Comparison of ENCODE assay signal across 9 mouse cellular contexts in genomic region chrX:98148531-98149342, GRCm38 (mm10). TPM values are rescaled to one million over a fixed set of nuclear protein-coding genes. Genes with fewer than 3 reads are reported as not detected.
DNase-seq lines count a peak whose midpoint lies in the region; ATAC-seq and TF ChIP-seq lines count a peak whose summit lies in the region.
"Had no signal": no experiment of that assay in that cellular context is flagged by ENCODE, and none has a peak within 500 bp of the region (broad histone marks: within the 10 kb centered on the region; RNA-seq: fewer than 3 reads in every experiment).

TSS of gene Ar (plus strand) at chrX:98148769.

- peak; percentile 82 for ATAC-seq in granulocyte monocyte progenitor cell, adult 5-6 weeks (replicated peaks; ENCODE audit: poor library complexity, severe bottlenecking)
- peak; percentile 68 for ATAC-seq in inflammation-experienced regulatory T-cells, adult 6 months
- no peak for ATAC-seq in liver, embryonic 11.5 days (replicated peaks; ENCODE audit: low FRiP score)

- H3K9ac ChIP-seq in liver, embryonic 11.5 days (ENCODE audit: low read depth, low read length): no peak within 1 kb of the TSS

- DNase-seq in layer of hippocampus, postnatal 25 days (ENCODE audit: extremely low spot score in 1 of 2, low spot score in 1 of 2): no peak
- no peak for DNase-seq in layer of hippocampus, adult 9-11 months
- DNase-seq in liver, embryonic 11.5 days (ENCODE audit: low spot score): peak; percentile 31
- DNase-seq in urinary bladder, postnatal 4 days (ENCODE audit: low spot score in 2 of 2): peak; percentile 19 to 63

- H3K27ac ChIP-seq in brown adipose tissue, adult 24 weeks (replicated peaks; ENCODE audit: low read depth, low read length): no peak within 1 kb of the TSS
- H3K27ac ChIP-seq in liver, embryonic 11.5 days (ENCODE audit: low read depth, low read length): no peak within 1 kb of the TSS

- no peaks in the 10 kb centered on the region for H3K36me3 ChIP-seq in liver, embryonic 11.5 days (ENCODE audit: control insufficient read depth, insufficient read depth, low read length)
- H3K36me3 ChIP-seq in myocyte (ENCODE audit: control insufficient read depth, insufficient read depth): no peaks in the 10 kb centered on the region
- H3K36me3 ChIP-seq: G1E had no signal

- peaks cover 47% of the 10 kb centered on the region for H3K27me3 ChIP-seq in liver, embryonic 11.5 days (replicated peaks; ENCODE audit: control insufficient read depth, insufficient read depth, low read length)
- H3K27me3 ChIP-seq in myocyte (ENCODE audit: control insufficient read depth, insufficient read depth, insufficient read length): no peaks in the 10 kb centered on the region

- H3K4me1 ChIP-seq in brown adipose tissue, adult 24 weeks (ENCODE audit: control insufficient read depth, insufficient read depth, insufficient read length, low read length): no peaks in the 10 kb centered on the region
- H3K4me1 ChIP-seq in liver, embryonic 11.5 days (replicated peaks; ENCODE audit: control insufficient read depth, insufficient read depth, low read length): no peaks in the 10 kb centered on the region

- peaks cover 11% of the 10 kb centered on the region for H3K79me2 ChIP-seq in myocyte (ENCODE audit: control insufficient read depth, insufficient read depth)

- TF ChIP-seq POLR2A in myocyte (IDR thresholded peaks at IDR 0.05; ENCODE audit: insufficient read length, low read depth): no peak

- 25% methylated on average over 27 of the region's 27 CpGs for WGBS in liver, embryonic 11.5 days

- H3K9me3 ChIP-seq in liver, embryonic 11.5 days (ENCODE audit: control insufficient read depth, low read length): no peaks in the 10 kb centered on the region

- H3K4me3 ChIP-seq in brown adipose tissue, adult 24 weeks (ENCODE audit: insufficient read depth, low read depth, low read length): peak within 1 kb of the TSS; percentile 65
- peak within 1 kb of the TSS; percentile 35 for H3K4me3 ChIP-seq in liver, embryonic 11.5 days (ENCODE audit: low read depth, low read length)
- peak within 1 kb of the TSS; percentile 36 for H3K4me3 ChIP-seq in myocyte

- peak within 1 kb of the TSS; percentile 51 for H3K4me2 ChIP-seq in liver, embryonic 11.5 days
- H3K4me2 ChIP-seq in myocyte (ENCODE audit: low read depth): peak within 1 kb of the TSS; percentile 78

- H3ac ChIP-seq in myocyte (ENCODE audit: control insufficient read depth, insufficient read length): no peak within 1 kb of the TSS

TF ChIP-seq in myocyte, 11 proteins besides CTCF, POLR2A, EP300 and RAD21:
- TF ChIP-seq SRF (IDR thresholded peaks at IDR 0.05; ENCODE audit: control insufficient read depth, insufficient read length, low read depth) (no peak), E2F4 (IDR thresholded peaks at IDR 0.05; ENCODE audit: insufficient read depth) (no peak), MYOD1 (IDR thresholded peaks at IDR 0.05; ENCODE audit: control insufficient read depth in 1 of 3, insufficient read length in 2 of 3, low read depth in 2 of 3) (no peak), MAX (IDR thresholded peaks at IDR 0.05; ENCODE audit: low read depth) (no peak), USF1 (IDR thresholded peaks at IDR 0.05; ENCODE audit: low read depth) (no peak), MYOG (IDR thresholded peaks at IDR 0.05; ENCODE audit: control insufficient read depth in 1 of 3, insufficient read depth in 1 of 3, insufficient read length in 2 of 3, low read depth in 2 of 3) (no peak), TCF3 (IDR thresholded peaks at IDR 0.05; ENCODE audit: insufficient read length, low read depth) (no peak), POLR2AphosphoS2 (IDR thresholded peaks at IDR 0.05; ENCODE audit: insufficient read length, low read depth) (no peak), TCF12 (IDR thresholded peaks at IDR 0.05; ENCODE audit: insufficient read depth, poor library complexity, severe bottlenecking) (no peak), REST (IDR thresholded peaks at IDR 0.05; ENCODE audit: insufficient read depth, insufficient read length) (no peak), CEBPB (IDR thresholded peaks at IDR 0.05; ENCODE audit: insufficient read depth, poor library complexity, severe bottlenecking) (no peak)

RNA-seq across cellular contexts. Expression of gene Ar, which starts in this region (rescaled TPM):
- total RNA-seq in layer of hippocampus, postnatal 25 days (2021): 10 to 100 TPM; 11.3 to 13.4 TPM
- polyA plus RNA-seq in brown adipose tissue, adult 24 weeks (2012; ENCODE audit: insufficient read depth, insufficient read length, missing spikeins): 2.6 and 3.0 TPM in 2 replicates
- not detected in 2 replicates for total RNA-seq in granulocyte monocyte progenitor cell, adult 5-6 weeks (2014; fragmentation: Nextera tagmentation)
- not detected in 2 replicates for total RNA-seq in granulocyte monocyte progenitor cell, adult 5-6 weeks (2017)
- 1 to 10 TPM; 4.5 to 7.1 (median 5.8) TPM for polyA plus RNA-seq in inflammation-experienced regulatory T-cells, adult 6 months (2017; shearing (Covaris generic))
- polyA plus RNA-seq in liver, embryonic 11.5 days (2014; fragmentation: Nextera tagmentation; extraction: Ambion mirVana): not detected in 2 replicates
- 1.7 TPM for polyA plus RNA-seq in myocyte (2012; fragmentation: generic; extraction: Trizol)
- polyA plus RNA-seq: G1E had no signal

Comparison
In these comparisons a context has a peak if more than half of its experiments do, and no peak if none do; other contexts are left out.
1. RNA of gene Ar (total RNA-seq): 11.3 to 13.4 TPM in layer of hippocampus, postnatal 25 days; not detected in granulocyte monocyte progenitor cell, adult 5-6 weeks; every median in the first group is over 10 times any median in the second.
2. Peak in ATAC-seq in granulocyte monocyte progenitor cell, adult 5-6 weeks; RNA of the gene not detected or under 1 TPM.
3. Peak in DNase-seq, H3K4me3 ChIP-seq and H3K4me2 ChIP-seq in liver, embryonic 11.5 days; RNA of the gene not detected or under 1 TPM.
4. DNase-seq: peak in urinary bladder, postnatal 4 days (2 of 2); none in layer of hippocampus, postnatal 25 days (0 of 2) and layer of hippocampus, adult 9-11 months (single experiment).
5. Peak in every context shown above with its lines, with median percentiles within 50 percentile points of each other: H3K4me3 ChIP-seq.